Mouse (Mus musculus): ENCODE measurements at regions not wholly inside any gene's neighbourhood (a gene's known extent, or its start where the extent isn't known, plus 50 kb on each side); places are given as distances from the start of the nearest gene placed in this dataset.
"Not testable (repeated sequence)": the region's sequence is repeated elsewhere in the genome, so short reads cannot be mapped to it uniquely, and the experiment has no call there.

DNA sequence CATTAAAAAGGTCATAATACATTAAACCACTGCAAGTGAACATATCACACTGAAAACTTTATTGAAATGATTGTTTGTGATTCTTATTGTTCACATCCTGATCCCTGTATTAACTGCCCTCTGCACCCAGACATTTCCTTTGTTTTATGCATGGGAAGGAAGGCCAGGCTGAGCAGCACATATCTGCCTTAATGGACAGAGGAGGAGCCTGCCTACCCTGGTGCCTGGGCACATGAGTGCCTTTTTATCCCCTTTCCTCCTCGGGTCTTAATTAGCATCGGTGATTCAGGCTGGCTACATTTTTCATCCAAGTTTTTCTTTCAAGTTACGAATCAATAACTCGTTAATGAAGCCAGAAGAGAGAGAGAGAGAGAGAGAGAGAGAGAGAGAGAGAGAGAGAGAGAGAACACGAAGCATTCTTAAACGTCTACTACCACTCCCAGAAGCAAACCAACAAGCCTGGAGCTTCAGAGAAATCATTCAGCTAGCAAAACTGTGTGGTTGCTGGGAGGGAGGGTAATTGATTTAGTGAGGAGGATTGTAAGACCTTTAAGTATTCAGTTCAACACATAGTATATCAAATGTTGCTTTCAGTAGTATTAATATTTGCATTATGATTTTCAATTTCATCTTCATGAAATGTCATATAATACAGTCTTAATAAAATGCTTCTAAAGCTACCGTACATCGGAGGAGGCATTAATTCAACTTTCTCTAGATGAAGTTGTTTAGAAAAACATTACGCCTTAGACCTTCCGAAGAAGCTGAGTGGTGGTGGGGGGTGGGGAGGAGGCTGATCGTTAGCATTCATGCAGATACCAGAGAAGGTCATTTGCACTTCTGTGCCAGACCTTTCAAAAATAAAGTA lies 581.6 kb upstream of the Gje1 start:
- H3K36me3 ChIP-seq (ENCODE audit: control insufficient read depth, insufficient read depth) = no peaks in the 10 kb centered on the region
- no peak overlapping the region for H3K4me3 ChIP-seq (ENCODE audit: insufficient read depth, poor library complexity, severe bottlenecking)
- no peaks in the 10 kb centered on the region for H3K79me2 ChIP-seq (ENCODE audit: control insufficient read depth, insufficient read depth)
- no peak overlapping the region for H3ac ChIP-seq (ENCODE audit: control insufficient read depth, insufficient read length, low read depth)
- no peaks in the 10 kb centered on the region for H3K79me3 ChIP-seq (ENCODE audit: low read depth)
- H3K27me3 ChIP-seq (ENCODE audit: control insufficient read depth, insufficient read depth, insufficient read length) = no peaks in the 10 kb centered on the region
- TF ChIP-seq MAX (IDR thresholded peaks at IDR 0.05) (no peak), USF1 (IDR thresholded peaks at IDR 0.05; ENCODE audit: low read depth) (no peak), CEBPB (IDR thresholded peaks at IDR 0.05; ENCODE audit: low read depth) (no peak), MYOD1 (IDR thresholded peaks at IDR 0.05; ENCODE audit: control insufficient read depth, insufficient read length, low read depth) (no peak), FOSL1 (IDR thresholded peaks at IDR 0.05; ENCODE audit: insufficient read depth, low read length, poor library complexity, severe bottlenecking) (no peak), MYOG (IDR thresholded peaks at IDR 0.05; ENCODE audit: control insufficient read depth, extremely low read depth, insufficient read length) (no peak), CTCF (IDR thresholded peaks at IDR 0.05; ENCODE audit: control insufficient read depth, insufficient read depth, insufficient read length) (no peak)

DNA sequence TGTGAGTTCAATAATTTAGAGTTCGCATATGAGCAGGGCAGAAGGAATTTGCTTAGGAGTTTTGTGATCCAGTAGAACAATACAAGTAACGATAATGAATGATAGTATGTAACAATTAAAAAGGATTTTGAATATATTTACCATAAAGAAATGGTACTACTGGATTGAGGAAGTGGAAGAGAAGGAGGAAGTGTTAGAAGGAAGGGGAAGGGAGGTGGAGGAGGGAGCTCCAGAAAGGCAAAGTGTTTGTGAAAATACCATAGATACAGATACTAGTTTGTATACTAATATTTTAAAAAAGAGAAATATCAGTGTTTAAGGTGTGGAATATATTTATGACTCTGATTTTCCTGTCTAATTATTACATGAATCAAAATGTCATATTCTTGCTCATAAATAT lies 579.2 kb upstream of the Gje1 start:
- H3K79me2 ChIP-seq (ENCODE audit: control insufficient read depth, insufficient read depth) = no peaks in the 10 kb centered on the region
- TF ChIP-seq CTCF (IDR thresholded peaks at IDR 0.05; ENCODE audit: control insufficient read depth, insufficient read depth, insufficient read length) (no peak), USF1 (IDR thresholded peaks at IDR 0.05; ENCODE audit: low read depth) (no peak), CEBPB (IDR thresholded peaks at IDR 0.05; ENCODE audit: low read depth) (no peak), MYOG (IDR thresholded peaks at IDR 0.05; ENCODE audit: control insufficient read depth, extremely low read depth, insufficient read length) (no peak), MYOD1 (IDR thresholded peaks at IDR 0.05; ENCODE audit: control insufficient read depth, insufficient read length, low read depth) (no peak), MAX (IDR thresholded peaks at IDR 0.05) (no peak), FOSL1 (IDR thresholded peaks at IDR 0.05; ENCODE audit: insufficient read depth, low read length, poor library complexity, severe bottlenecking) (no peak)

DNA sequence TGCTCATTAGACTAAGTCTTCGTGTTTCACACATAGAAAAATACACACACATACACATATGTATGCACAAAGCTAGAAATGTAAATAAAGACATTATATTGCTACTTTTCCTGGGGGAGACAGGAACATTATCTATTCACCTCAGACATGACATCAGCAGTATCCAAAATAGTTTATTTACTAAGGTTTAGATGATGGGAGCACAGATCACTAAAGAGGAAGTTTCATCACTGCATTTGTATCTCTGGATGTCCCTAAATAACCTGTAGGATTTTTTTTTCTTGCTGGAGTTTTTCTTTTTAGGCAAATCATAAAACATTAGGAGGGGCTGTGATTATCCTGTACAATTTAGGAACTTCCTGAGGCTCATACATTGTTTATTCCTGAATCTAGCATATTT lies 576.1 kb upstream of the Gje1 start:
- H3K79me2 ChIP-seq (ENCODE audit: control insufficient read depth, insufficient read depth) = no peaks in the 10 kb centered on the region
- H3K27me3 ChIP-seq (ENCODE audit: control insufficient read depth, insufficient read depth, insufficient read length) = no peaks in the 10 kb centered on the region
- H3K4me3 ChIP-seq (ENCODE audit: insufficient read depth, poor library complexity, severe bottlenecking) = no peak overlapping the region
- TF ChIP-seq USF1 (IDR thresholded peaks at IDR 0.05; ENCODE audit: low read depth) (no peak), CEBPB (IDR thresholded peaks at IDR 0.05; ENCODE audit: low read depth) (no peak), MAX (IDR thresholded peaks at IDR 0.05) (no peak), MYOG (IDR thresholded peaks at IDR 0.05; ENCODE audit: control insufficient read depth, extremely low read depth, insufficient read length) (no peak), CTCF (IDR thresholded peaks at IDR 0.05; ENCODE audit: control insufficient read depth, insufficient read depth, insufficient read length) (no peak), MYOD1 (IDR thresholded peaks at IDR 0.05; ENCODE audit: control insufficient read depth, insufficient read length, low read depth) (no peak), FOSL1 (IDR thresholded peaks at IDR 0.05; ENCODE audit: insufficient read depth, low read length, poor library complexity, severe bottlenecking) (no peak)
- H3ac ChIP-seq (ENCODE audit: control insufficient read depth, insufficient read length, low read depth) = no peak overlapping the region
- H3K36me3 ChIP-seq (ENCODE audit: control insufficient read depth, insufficient read depth) = no peaks in the 10 kb centered on the region
- no peaks in the 10 kb centered on the region for H3K79me3 ChIP-seq (ENCODE audit: low read depth)

More for the DNA sequence above, 579.2 kb upstream of the Gje1 start:
- Histone ChIP-seq H3K36me3 (ENCODE audit: control insufficient read depth, insufficient read depth) (no peaks in the 10 kb centered on the region), H3K79me3 (ENCODE audit: low read depth) (no peaks in the 10 kb centered on the region), H3ac (ENCODE audit: control insufficient read depth, insufficient read length, low read depth) (no peak overlapping the region), H3K4me3 (ENCODE audit: insufficient read depth, poor library complexity, severe bottlenecking) (no peak overlapping the region), H3K27me3 (ENCODE audit: control insufficient read depth, insufficient read depth, insufficient read length) (no peaks in the 10 kb centered on the region)

DNA sequence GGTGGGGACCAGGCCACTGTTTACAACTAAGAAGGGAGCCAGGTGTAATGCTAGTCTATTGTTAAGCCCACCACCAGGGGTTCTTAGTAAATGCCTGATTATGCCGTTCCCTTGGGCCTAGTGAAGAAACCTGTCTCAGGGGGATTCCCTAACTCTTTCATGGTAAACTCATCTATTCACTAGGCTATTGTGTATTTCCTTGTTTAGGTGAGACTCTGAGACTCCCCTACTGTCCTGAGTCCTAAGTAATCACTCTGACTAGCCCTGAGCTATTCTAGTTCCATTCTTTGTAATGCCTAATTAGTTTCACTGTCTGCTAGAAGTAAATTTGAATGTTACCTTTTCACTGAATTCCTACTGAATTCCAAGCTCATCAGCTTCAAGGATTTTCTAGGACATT lies 545.3 kb upstream of the Gje1 start:
- H3K4me3 ChIP-seq (ENCODE audit: insufficient read depth, poor library complexity, severe bottlenecking); H3K27me3 ChIP-seq (ENCODE audit: control insufficient read depth, insufficient read depth, insufficient read length); H3K79me3 ChIP-seq (ENCODE audit: low read depth); H3K79me2 ChIP-seq (ENCODE audit: control insufficient read depth, insufficient read depth); H3ac ChIP-seq (ENCODE audit: control insufficient read depth, insufficient read length, low read depth); H3K36me3 ChIP-seq (ENCODE audit: control insufficient read depth, insufficient read depth): not testable (repeated sequence)

DNA sequence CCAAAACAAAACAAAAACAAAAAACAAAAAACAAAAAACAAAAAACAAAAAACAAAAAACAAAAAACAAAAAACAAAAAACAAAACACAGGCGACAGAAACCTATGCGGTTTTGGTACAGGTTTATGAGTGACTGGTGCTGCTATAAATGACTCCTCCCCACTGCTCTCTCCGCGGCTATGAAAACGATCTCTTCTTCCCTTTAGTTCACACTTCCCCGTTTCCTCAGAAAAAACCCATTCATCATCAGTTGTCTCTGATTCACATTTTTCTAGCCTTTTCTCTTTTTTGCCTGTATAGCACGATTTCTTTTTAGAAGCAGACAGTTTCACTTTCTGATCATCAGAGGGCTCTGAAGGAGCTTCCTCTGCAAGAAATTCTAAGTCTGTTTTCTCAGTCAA lies 544.3 kb upstream of the Gje1 start:
- H3ac ChIP-seq (ENCODE audit: control insufficient read depth, insufficient read length, low read depth); H3K36me3 ChIP-seq (ENCODE audit: control insufficient read depth, insufficient read depth); H3K27me3 ChIP-seq (ENCODE audit: control insufficient read depth, insufficient read depth, insufficient read length); H3K4me3 ChIP-seq (ENCODE audit: insufficient read depth, poor library complexity, severe bottlenecking); H3K79me3 ChIP-seq (ENCODE audit: low read depth); H3K79me2 ChIP-seq (ENCODE audit: control insufficient read depth, insufficient read depth): not testable (repeated sequence)

DNA sequence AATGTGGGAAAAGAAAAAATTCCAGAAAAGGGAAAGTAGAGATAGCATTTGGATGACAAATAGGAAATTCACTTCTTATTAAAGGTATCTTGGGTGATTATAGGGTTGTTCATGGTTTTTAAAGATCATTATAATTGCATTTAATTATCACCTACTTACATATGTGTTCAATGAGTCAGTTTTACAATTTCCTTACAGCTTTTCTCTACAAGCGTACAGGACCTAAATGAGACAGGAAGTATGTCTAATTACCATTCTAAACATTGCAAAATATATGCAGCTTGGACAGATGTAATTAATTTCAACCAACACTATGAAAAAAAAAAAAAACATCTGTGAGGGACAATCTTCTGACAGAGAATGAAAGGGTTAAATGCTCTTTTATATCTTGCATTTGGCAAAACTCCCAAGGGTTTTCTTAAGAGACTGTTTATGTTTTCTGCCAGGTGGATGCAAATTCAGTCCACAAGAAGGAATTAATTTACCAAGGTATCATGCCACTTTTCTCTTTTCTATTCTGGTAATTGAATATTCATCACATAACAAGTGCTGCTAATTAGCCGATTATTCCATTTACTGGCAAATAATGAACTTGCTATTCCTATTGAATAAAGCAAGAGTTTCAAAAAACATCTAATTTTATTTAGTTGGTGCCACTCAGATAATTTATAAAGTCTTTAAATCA lies 531.5 kb upstream of the Gje1 start:
- no peaks in the 10 kb centered on the region for H3K79me2 ChIP-seq (ENCODE audit: control insufficient read depth, insufficient read depth)
- no peaks in the 10 kb centered on the region for H3K36me3 ChIP-seq (ENCODE audit: control insufficient read depth, insufficient read depth)
- H3ac ChIP-seq (ENCODE audit: control insufficient read depth, insufficient read length, low read depth) = no peak overlapping the region
- no peaks in the 10 kb centered on the region for H3K27me3 ChIP-seq (ENCODE audit: control insufficient read depth, insufficient read depth, insufficient read length)
- no peak for TF ChIP-seq CTCF (IDR thresholded peaks at IDR 0.05; ENCODE audit: control insufficient read depth, insufficient read depth, insufficient read length)
- no peak for TF ChIP-seq MAX (IDR thresholded peaks at IDR 0.05)
- TF ChIP-seq USF1 (IDR thresholded peaks at IDR 0.05; ENCODE audit: low read depth) = no peak
- TF ChIP-seq MYOD1 (IDR thresholded peaks at IDR 0.05; ENCODE audit: control insufficient read depth, insufficient read length, low read depth) = no peak
- no peak for TF ChIP-seq FOSL1 (IDR thresholded peaks at IDR 0.05; ENCODE audit: insufficient read depth, low read length, poor library complexity, severe bottlenecking)
- no peak for TF ChIP-seq MYOG (IDR thresholded peaks at IDR 0.05; ENCODE audit: control insufficient read depth, extremely low read depth, insufficient read length)
- no peak for TF ChIP-seq CEBPB (IDR thresholded peaks at IDR 0.05; ENCODE audit: low read depth)
- H3K4me3 ChIP-seq (ENCODE audit: insufficient read depth, poor library complexity, severe bottlenecking) = no peak overlapping the region
- H3K79me3 ChIP-seq (ENCODE audit: low read depth) = no peaks in the 10 kb centered on the region
